Mouse (Mus musculus): ENCODE measurements at regions not wholly inside any gene's neighbourhood (a gene's known extent, or its start where the extent isn't known, plus 50 kb on each side); places are given as distances from the start of the nearest gene placed in this dataset.
"Not testable (repeated sequence)": the region's sequence is repeated elsewhere in the genome, so short reads cannot be mapped to it uniquely, and the experiment has no call there.

DNA sequence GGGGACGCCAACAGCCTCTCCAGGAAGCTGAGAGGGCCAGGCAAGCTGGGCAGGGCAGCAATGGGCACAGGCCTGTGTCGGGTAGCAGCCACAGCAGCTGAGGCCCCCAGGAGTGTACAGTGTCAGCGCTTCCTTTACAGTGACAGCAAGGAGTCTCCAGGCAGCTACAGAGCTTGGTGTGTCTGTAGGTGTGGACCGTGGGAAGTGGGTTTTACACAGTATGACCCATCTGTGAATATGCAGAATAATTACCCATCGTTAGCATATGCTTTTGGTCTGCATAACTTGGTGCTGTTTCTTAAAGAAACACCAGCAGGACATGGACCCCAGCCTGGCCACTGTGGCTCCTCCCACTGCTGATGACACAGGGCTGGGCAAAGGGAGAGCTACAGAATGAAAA lies 422.6 kb downstream of the Ptpru start:
- no peak for DNase-seq (ENCODE audit: low spot score)

DNA sequence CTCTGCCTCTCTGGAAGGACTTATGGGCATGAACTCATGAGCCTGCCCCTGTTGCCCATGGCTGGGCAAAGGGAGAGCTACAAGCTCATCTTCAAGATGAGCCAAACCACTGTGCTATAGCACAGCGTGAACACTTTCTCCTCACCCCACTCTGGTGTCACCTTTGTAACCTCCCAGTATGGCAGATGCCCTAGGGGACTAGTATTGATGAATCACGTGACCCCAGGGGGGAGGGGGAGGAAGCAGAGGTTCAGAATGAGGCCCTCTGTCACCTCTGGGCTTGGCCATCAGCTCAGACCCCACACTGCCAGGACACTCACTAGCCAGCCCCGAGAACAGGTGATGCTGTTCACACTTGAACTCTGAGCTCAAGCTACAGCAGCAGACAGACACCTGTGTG lies 421.9 kb downstream of the Ptpru start:
- no peak for DNase-seq (ENCODE audit: low spot score)

DNA sequence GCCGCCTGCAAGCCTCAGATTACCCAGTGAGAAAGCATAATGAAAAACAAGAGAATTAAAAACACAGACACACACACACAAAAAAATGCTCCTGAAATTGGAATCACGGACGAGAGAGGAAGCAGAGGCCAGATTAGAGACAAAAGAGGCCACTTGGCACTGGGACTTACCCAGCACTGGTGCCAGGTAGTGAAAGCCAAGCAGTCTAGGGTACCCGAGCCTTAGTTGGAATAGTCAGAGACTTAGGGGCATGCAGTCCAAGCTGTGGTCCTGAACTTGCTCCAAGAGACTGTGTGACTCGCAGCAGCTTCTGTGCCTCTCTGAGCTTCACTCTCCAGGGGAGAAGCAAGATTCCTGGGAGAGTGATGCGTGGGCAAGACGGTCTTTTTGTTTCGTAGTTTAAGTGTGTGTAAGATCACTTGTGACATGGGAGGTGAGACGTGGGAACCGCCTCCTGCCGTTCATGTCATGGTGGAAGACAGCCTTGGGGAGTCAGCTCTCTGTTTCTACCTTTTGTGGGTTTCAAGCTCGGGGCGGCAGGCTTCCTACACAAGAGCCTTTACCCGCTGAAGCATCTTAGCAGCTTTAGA lies 420.8 kb downstream of the Ptpru start:
- DNase-seq (ENCODE audit: low spot score), result no peak

DNA sequence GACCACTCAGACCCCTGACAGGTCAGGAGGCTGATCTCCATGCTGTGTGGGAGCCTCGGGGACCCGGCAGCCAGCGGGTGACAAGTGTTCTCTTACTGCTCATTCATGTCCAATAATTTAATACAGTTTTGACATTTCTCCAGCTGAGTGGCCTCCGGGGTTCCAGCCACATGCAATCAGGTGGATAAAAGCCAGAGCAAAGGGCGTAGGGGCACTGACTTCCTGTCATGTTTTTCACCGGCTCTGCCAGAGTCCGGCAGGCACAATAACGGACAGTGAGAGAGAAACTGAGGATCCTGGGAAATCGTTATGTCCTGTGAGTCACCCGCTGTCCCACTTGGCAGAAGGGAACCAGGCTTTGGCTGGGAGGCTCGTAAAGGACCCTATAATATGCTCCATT lies 412.8 kb downstream of the Ptpru start:
- no peak for DNase-seq (ENCODE audit: low spot score)

DNA sequence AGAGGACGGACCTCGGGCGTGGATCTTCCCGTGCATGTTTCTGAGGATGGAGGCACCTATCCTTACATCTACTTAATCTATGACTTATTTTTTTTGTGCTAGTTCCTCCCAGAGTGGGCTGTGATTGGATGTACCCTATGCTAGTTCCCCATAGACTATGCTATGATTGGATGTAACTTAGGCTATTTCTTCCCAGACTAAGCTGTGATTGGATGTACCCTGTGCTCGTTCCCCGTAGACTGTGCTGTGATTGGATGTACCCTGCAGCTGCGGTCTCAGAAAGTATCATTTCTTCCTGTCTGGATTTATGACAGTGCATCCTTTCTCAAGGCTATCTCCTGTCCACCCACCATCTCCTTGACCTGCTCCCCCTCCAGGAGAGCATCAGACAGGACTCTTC lies 410.2 kb downstream of the Ptpru start:
- DNase-seq (ENCODE audit: low spot score), result no peak

DNA sequence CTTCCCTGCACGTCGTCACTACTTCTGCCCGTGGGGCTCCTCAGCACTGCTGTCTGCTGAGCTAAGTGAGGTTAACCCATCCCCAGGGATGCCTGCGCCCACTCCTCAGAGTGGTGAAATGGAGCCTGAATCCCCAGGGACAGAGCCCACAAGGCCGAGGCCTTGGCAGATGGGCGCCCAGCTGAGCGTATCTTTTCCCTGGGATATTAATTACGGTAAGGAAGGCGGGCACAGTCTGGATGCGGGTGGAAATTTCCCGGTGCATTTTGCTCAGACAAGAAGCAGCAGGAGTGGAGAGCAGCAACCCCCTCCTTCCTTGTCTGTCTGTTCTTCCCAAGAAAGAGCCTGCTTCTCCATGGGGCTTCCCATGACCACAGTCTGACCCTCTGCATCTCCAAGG lies 408.7 kb downstream of the Ptpru start:
- DNase-seq (ENCODE audit: low spot score), result no peak

DNA sequence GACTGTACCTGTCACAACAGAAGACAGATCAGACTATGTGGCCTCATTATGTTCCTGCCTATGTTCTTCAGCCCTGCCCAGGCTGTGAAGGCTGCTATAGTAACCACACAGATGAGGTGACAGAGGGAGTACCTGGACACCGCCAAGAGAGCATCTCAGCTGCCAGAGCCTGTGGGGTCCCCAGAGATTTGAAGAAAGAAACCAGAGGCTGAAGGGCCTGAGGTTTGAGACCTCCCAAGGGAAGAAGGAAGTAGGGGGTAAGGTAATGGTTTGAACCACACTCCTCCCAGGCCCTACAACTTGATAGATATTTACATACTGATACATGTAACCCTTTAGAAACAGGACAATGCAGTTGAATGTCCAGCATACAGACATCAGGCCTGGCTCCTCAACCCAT lies 407.7 kb downstream of the Ptpru start:
- no peak for DNase-seq (ENCODE audit: low spot score)

DNA sequence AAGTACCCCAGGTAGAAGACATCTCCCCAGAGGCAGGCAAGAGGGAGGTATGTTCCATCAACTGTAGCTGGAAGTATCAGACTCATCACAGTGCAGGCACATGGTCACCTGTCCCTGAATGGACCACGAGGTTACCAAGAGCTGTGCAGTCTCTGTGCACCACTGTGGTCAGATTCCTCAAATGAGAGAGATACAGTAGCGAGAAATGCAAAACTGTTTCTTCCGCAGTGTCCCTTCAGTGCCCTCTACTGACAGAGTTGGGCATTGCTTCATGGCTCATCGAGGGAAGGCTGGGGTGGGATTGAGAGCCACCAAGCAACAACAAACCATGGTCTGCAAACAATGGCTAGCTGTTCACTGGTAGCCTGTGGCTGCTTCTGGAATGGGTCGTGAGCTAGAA lies 406.9 kb downstream of the Ptpru start:
- peak; percentile 5 for DNase-seq (ENCODE audit: low spot score)

DNA sequence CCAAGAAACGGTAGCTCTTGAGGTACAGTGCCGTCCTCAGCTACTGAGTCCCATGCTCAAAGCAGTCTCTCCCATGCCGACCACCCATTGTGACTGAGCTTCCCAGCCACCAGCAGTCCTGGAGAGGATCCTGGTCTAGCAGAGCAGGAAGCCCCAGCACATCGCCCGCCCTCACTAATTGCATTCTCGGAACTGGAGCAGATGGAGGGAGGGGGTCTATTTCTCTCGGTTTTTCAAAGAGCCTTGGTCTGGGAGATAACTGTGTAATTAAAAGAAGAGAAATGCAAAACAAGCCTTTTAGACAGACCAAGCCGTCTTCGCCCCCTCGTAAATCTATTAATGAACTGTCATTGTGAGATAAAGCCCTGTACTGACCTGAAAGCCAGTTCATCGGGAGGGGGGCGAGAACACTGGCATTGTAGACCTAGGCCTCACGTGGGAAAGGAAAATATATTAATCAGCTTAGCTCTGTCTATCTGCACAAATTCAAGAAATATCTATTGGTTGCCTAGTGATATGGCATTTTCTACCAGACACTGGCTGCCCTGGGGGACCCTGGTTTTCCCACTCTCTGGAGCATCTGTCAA lies 405.4 kb downstream of the Ptpru start:
- no peak for DNase-seq (ENCODE audit: low spot score)

DNA sequence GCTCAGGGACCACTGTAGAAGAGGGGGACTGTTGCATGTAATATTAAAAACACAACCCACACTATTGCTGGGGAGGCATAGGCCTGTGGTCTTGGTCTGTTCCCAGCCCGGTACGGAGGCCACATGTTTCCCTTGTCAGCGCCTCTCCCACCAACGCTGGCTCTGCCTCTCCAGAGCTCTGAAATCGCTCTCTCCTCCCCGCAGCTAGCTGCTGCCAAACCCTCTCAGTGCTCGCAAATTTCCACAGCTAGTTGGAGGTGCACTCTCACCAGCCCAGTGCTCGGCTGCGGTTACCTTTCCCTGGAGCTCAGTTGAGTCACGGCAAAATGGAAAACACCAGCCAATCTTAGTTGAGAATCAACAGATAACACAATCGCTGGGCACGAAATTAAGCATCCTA lies 402.9 kb downstream of the Ptpru start:
- DNase-seq (ENCODE audit: low spot score), result no peak

DNA sequence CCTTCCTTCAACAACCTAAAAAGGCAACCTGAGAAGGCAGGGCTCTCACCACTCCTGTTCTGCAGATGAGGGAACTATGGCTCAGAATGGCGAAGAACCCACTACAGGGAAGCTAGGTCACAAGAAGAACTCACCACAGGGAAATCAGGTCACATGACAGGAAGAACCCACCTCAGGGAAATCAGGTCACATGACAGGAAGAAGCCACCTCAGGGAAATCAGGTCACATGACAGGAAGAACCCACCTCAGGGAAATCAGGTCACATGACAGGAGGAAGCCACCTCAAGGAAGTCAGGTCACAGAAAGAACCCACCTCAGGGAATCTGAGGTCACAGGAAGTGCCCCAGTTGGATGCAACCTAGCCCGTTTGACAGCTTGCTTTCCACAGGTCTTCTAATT lies 399.7 kb downstream of the Ptpru start:
- DNase-seq (ENCODE audit: low spot score), result peak; percentile 3

DNA sequence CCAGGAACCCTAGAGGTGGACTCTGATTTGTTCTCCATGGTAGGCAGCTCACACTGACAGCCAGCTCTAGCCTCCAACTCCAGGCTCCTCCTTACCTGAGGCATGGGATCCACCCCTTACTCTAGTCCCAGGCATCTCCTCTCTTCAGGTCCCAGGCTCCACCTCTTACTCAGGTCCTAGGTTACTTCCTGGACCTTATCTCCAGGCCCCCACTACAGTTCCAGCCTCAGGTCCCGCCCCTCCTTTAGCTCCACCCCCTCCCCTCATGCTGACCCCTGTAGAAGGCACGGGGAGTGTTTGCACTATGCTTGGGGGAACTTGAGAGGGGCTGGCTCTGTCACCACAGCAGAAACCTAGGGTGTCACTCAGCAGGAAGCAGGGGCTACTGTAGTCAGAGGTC lies 399.2 kb downstream of the Ptpru start:
- DNase-seq (ENCODE audit: low spot score), result no peak

DNA sequence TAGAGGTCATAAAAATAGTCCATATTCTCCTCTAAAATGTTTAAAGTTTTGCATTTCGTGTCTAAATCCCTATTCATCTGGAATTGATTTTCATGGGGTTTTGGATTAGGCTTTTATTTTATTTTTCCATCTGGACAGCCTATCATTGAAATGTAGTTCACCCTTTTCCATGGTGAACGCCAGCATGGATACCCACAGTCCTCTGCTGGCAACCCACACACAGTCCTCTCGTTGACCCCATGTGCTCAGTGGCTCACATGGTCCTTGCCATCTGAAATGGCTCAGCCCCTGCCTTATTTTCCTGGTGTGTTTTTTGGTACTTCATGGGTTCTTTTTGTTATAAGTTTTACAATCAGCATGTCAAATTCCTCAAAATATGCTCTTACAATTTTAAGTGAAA lies 397.2 kb downstream of the Ptpru start:
- no peak for DNase-seq (ENCODE audit: low spot score)

DNA sequence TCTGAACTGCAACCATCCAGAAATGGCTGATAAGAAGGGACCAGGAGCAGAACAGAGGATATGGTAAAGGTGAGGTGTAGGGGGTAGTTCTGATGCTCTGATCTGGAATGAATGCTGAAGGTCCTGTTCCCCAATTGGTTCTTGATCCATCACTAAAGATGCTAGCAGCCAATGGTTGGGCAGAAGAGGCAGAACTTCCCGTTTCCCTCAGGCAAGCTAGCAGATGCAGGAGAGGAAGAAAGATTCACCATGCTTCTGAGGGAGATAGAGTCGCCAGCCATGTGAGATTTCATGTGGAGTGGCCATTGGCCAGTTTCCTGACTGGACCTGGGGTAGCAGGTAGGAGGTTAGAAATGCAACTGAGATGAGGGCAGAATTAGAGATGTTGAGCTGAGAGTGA lies 394.6 kb downstream of the Ptpru start:
- DNase-seq (ENCODE audit: low spot score), result no peak

DNA sequence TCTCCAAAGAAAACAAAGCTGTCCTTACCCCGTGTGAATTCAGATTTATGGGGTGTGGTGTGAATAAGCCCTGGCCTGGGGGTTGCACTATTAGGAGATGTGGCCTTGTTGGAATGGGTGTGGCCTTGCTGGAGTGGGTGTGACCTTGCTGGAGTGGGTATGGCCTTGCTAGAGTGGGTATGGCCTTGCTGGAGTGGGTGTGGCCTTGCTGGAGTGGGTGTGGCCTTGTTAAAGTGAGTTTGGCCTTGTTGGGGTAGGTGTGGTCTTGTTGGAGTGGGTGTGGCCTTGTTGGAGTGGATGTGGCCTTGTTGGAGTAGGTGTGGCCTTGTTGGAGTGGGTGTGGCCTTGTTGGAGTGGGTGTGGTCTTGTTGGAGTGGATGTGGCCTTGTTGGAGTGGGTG lies 387.8 kb downstream of the Ptpru start:
- not testable (repeated sequence) for DNase-seq (ENCODE audit: low spot score)

DNA sequence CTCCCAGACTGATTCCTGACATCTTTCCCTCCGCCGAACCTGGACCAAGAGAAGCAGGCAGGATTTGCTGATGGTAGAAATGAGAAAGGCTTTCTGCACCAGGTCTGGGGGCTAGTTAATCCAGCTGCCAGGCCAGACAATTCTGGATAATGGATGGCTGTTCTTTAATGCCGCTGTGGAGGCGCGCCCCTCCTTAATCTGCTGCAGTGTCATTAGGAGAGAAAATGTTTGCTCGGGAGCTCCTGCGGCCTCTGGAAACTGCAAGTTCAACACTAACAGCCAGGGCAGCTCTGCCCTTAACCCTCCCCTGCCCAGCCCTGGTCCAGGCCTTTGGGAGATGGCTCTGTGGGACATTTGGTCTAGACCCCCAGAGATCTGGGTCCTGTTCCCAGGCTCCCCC lies 380.5 kb downstream of the Ptpru start:
- DNase-seq (ENCODE audit: low spot score), result no peak

DNA sequence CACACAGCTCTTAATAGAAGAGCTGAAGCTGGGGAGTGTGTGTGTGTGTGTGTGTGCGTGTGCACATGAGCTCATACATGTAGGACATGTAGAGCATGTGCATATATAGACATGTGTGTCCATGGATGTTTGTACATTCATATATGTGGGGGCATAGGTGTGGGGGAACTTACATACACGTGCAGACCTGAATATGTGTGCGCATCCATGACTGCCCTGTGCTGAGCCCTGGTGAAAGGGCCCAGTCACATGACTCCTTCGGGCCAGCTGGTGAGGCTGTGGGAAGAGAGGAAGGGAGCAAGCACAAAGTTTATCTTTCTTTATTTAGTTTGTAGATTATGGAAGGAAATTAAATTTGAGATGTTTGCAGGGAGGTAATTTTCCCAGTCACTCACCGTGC lies 378.3 kb downstream of the Ptpru start:
- no peak for DNase-seq (ENCODE audit: low spot score)

DNA sequence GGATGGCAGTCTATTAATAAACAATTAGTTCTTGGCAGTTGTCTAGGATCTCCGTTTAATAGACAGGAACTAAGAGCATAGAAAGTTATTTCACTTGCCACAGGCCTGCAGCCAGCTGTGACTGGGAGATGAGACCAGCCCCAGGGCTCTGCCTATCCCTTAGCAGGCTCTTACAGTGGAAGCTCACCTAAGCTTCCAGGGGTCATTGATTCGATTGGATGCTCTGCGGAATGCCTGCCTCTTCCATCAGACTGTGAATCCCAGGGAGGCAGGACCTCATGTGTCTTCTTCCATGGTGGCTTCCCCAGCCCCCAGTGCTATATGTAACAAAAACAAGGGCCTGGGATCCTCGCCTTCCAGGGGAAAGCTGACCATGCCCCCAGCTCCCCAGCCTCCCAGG lies 376.8 kb downstream of the Ptpru start:
- no peak for DNase-seq (ENCODE audit: low spot score)

DNA sequence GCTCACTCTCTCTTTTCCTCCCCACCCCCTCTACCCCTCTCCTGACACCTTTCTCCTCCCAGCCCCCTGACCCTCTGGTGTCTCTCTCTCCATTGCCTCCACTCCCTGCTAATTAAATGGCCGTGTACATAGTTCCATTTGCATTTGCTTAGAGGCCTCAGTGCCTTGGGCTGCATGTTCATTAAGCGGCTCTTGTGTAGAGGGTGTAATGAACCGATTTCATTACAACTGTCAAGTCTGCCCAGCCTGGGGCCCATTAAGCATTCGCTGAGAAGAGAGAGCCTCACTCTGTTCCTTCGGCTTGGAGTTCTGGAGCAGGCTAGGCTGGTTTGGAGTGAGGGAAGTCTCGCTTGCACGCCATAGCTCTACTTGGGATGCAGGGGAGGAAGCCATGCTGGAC lies 376.4 kb downstream of the Ptpru start:
- DNase-seq (ENCODE audit: low spot score), result no peak

DNA sequence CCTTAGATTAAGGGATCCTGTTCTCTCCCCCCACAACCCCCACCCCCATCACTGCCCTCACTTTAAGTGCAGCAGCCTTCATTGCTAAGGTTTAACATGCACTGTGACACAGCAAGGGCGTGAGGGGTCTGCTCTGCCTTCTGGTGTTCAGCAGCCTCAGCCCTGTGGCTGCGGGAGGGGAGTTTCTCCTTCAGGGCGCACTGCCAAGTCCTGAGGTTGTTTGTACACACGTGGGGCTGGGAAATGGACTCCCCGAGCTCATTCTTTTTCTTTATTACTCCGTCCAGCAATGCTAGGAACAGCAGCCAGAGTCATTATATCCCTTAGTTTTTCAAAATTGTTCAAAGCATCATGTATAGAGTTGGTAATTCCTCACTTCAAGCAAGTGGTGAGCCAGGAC lies 363.1 kb downstream of the Ptpru start:
- no peak for DNase-seq (ENCODE audit: low spot score)

DNA sequence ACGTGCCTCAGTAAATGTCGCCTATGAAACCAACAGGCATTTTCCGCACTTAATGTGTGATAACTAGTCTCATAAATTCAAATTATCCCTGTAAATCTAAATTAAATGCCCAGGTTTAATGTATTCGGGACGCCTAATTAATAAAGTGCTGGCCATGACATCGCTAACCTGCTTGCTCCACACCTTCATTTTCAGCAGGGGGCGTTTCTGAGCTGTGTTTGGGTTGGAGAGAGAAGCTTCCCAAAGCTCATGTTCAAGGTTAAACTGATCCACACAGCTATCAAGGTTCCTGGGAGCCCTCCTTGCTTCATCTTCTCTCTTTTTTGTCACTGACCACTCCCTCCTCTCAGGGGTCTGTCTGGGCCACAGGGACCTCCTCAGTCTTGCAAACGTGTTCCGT lies 359.2 kb downstream of the Ptpru start:
- DNase-seq (ENCODE audit: low spot score), result no peak

DNA sequence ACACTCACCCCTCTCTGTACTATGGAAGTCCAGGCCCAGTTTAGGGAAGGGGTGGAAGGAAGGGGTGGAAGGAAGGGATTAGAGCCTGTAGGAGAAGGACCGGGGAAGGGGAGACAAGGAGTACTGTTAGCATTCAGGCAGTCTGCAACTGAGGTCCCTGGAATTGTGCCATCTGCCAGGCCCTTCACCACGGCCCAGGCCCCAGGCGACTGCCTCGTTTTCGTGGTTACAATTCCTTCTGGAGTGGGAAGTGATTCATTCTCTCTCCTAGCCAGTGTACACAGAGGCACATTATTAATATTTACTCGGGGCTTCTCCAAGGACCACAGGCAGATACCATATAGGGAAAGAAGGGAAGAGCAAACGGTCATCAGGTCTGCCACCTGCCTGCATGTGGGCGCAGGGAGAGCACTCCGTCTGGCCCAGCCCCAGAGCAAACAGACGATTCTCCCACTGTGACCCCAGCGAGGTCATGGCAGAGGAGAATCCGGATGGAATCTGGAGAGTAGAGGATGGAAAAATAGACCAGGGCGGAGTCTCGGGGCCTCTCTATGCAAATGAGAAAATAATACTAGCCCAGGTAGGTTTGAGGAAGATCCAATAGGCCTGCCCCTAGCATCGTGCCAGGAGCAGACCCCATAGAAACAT lies 354.0 kb downstream of the Ptpru start:
- DNase-seq (ENCODE audit: low spot score), result no peak

DNA sequence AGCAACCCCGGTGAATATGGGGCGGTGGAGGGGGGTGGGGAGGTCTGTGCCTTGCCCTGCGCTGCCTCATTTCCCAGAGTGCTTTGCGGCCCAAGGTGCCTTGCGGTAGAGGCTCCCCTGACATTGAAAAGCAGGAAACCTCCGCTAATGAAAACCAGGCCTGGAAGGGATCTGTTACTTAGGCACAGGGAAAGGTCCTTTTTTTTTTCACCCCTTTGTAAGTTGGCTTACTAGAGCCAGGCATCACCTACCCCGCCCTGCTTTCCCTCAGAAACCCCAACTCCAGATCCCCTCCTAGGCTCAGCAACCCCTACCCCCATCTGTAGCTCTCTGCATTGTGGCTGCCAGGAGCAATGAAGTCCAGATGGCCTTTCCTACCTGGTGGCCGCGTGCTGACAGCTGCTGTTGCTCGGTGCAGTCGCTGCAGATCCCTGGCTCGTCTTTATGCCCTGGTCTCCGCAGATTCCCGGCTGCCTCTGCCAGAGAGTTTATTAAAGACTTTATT lies 353.4 kb downstream of the Ptpru start:
- no peak for DNase-seq (ENCODE audit: low spot score)
